Mouse (Mus musculus): Measurements from ENCODE around the gene Zfp3. TPM values are rescaled to one million over a fixed set of nuclear protein-coding genes. Genes with fewer than 3 reads are reported as not detected.
A peak's percentile ranks its signal among the peaks of the same experiment; 100 is the strongest.

The Zfp3 gene
- total RNA-seq (2021) = 10 to 100 TPM; 11.8 to 13.6 TPM
- long read RNA-seq, experiment 1, transcript Zfp3-201 (2 exons, 2,061 nt) = major isoform, 16 of 18 reads
- long read RNA-seq, experiment 1, partial matches to known transcripts = 0 of 18 reads
- long read RNA-seq, experiment 1, other reads (novel, unspliced or antisense) = 2 of 18 reads
- long read RNA-seq, experiment 2, transcript Zfp3-201 (2 exons, 2,061 nt) = major isoform, 23 of 25 reads
- long read RNA-seq, experiment 2, partial matches to known transcripts = 0 of 25 reads
- long read RNA-seq, experiment 2, other reads (novel, unspliced or antisense) = 2 of 25 reads

- peak; percentile 76 to 85 for DNase-seq (ENCODE audit: low spot score in 2 of 2)
These were observed at the start of gene Zfp3 for GRCm38 (mm10) chr11:70763936-70764808. Zfp3 (plus strand) TSS chr11:70764209.

- DNase-seq (ENCODE audit: low spot score in 2 of 2) = no peak
These were observed 48.2 kb upstream of the Zfp3 start for GRCm38 (mm10) chr11:70715832-70716231.

GRCm38 (mm10) chr11:70718481-70718880 lies 45.5 kb upstream of the Zfp3 start:
- no peak for DNase-seq (ENCODE audit: low spot score in 2 of 2)

- no peak for DNase-seq (ENCODE audit: low spot score in 2 of 2)
These were observed 43.4 kb upstream of the Zfp3 start for GRCm38 (mm10) chr11:70720567-70720966.

GRCm38 (mm10) chr11:70721072-70721471 lies 42.9 kb upstream of the Zfp3 start:
- no peak for DNase-seq (ENCODE audit: low spot score in 2 of 2)

- DNase-seq (ENCODE audit: low spot score in 2 of 2) = no peak
These were observed 39.3 kb upstream of the Zfp3 start for GRCm38 (mm10) chr11:70724706-70725105.

- DNase-seq (ENCODE audit: low spot score in 2 of 2) = no peak
These were observed 37.4 kb upstream of the Zfp3 start for GRCm38 (mm10) chr11:70726585-70726984.

GRCm38 (mm10) chr11:70727385-70727784 lies 36.6 kb upstream of the Zfp3 start:
- no peak for DNase-seq (ENCODE audit: low spot score in 2 of 2)

GRCm38 (mm10) chr11:70730427-70731038 lies 33.5 kb upstream of the Zfp3 start:
- no peak for DNase-seq (ENCODE audit: low spot score in 2 of 2)

GRCm38 (mm10) chr11:70731178-70731577 lies 32.8 kb upstream of the Zfp3 start:
- DNase-seq (ENCODE audit: low spot score in 2 of 2) = no peak

- DNase-seq (ENCODE audit: low spot score in 2 of 2) = no peak
These were observed 30.8 kb upstream of the Zfp3 start for GRCm38 (mm10) chr11:70733256-70733655.

- DNase-seq (ENCODE audit: low spot score in 2 of 2) = no peak
These were observed 26.3 kb upstream of the Zfp3 start for GRCm38 (mm10) chr11:70737749-70738148.

GRCm38 (mm10) chr11:70741603-70742002 lies 22.4 kb upstream of the Zfp3 start:
- DNase-seq (ENCODE audit: low spot score in 2 of 2) = no peak

GRCm38 (mm10) chr11:70742117-70742516 lies 21.9 kb upstream of the Zfp3 start:
- DNase-seq (ENCODE audit: low spot score in 2 of 2) = no peak

GRCm38 (mm10) chr11:70742581-70743459 lies 21.2 kb upstream of the Zfp3 start:
- DNase-seq (ENCODE audit: low spot score in 2 of 2) = no peak

GRCm38 (mm10) chr11:70745636-70746035 lies 18.4 kb upstream of the Zfp3 start:
- no peak for DNase-seq (ENCODE audit: low spot score in 2 of 2)

- DNase-seq (ENCODE audit: low spot score in 2 of 2) = no peak
These were observed 16.0 kb upstream of the Zfp3 start for GRCm38 (mm10) chr11:70747876-70748545.

GRCm38 (mm10) chr11:70752337-70753017 lies 11.5 kb upstream of the Zfp3 start:
- no peak for DNase-seq (ENCODE audit: low spot score in 2 of 2)

- no peak for DNase-seq (ENCODE audit: low spot score in 2 of 2)
These were observed 10.9 kb upstream of the Zfp3 start for GRCm38 (mm10) chr11:70753146-70753545.

- DNase-seq (ENCODE audit: low spot score in 2 of 2) = no peak
These were observed 9.5 kb upstream of the Zfp3 start for GRCm38 (mm10) chr11:70754476-70754875.
